In genomic region chr10:25371915-25372371, GRCm38 (mm10) we compare ENCODE assay signal across 8 mouse cellular contexts. TPM values are rescaled to one million over a fixed set of nuclear protein-coding genes. Genes with fewer than 3 reads are reported as not detected.
DNase-seq lines count a peak whose midpoint lies in the region; ATAC-seq and TF ChIP-seq lines count a peak whose summit lies in the region.

No protein-coding gene starts in this region.

- no peak overlapping the region for H3K4me2 ChIP-seq in forebrain, postnatal 0 days (ENCODE audit: low read depth)
- H3K4me2 ChIP-seq in lung, embryonic 14.5 days = peak overlapping the region; percentile 36
- peak overlapping the region; percentile 12; the same call in 1 of the 2 replicates for H3K4me2 ChIP-seq in forebrain, embryonic 15.5 days (replicated peaks)
- peak overlapping the region; percentile 4; the same call in 1 of the 2 replicates for H3K4me2 ChIP-seq in neural tube, embryonic 15.5 days

- no peaks in the 10 kb centered on the region for H3K9me3 ChIP-seq in forebrain, embryonic 10.5 days
- no peaks in the 10 kb centered on the region for H3K9me3 ChIP-seq in forebrain, postnatal 0 days (ENCODE audit: low read length)
- H3K9me3 ChIP-seq in lung, embryonic 14.5 days (ENCODE audit: low read depth, low read length) = no peaks in the 10 kb centered on the region
- H3K9me3 ChIP-seq in forebrain, embryonic 15.5 days = no peaks in the 10 kb centered on the region
- H3K9me3 ChIP-seq in neural tube, embryonic 15.5 days (replicated peaks) = no peaks in the 10 kb centered on the region

- DNase-seq in forebrain, embryonic 10.5 days (ENCODE audit: extremely low spot score, low spot score) = no peak
- no peak for DNase-seq in forebrain, postnatal 0 days
- DNase-seq in lung, embryonic 14.5 days = peak; percentile 68
- DNase-seq in lung, postnatal 4 days = no peak
- DNase-seq in cerebellum, adult 9-11 months = no peak
- DNase-seq in kidney, adult 2 months = no peak

- ATAC-seq in forebrain, postnatal 0 days = no peak
- ATAC-seq in lung, embryonic 14.5 days (ENCODE audit: insufficient read depth) = peak; percentile 54; the same call in 1 of the 2 replicates
- ATAC-seq in forebrain, embryonic 15.5 days (replicated peaks) = peak; percentile 59
- 0 out of 2 replicates have a peak, but pooled peaks have one; percentile 34 for ATAC-seq in neural tube, embryonic 15.5 days (ENCODE audit: low FRiP score)

- no peak for TF ChIP-seq POLR2A in kidney, adult 2 months (IDR thresholded peaks at IDR 0.05; ENCODE audit: low read depth, low read length)

- H3K27me3 ChIP-seq in forebrain, embryonic 10.5 days (ENCODE audit: poor library complexity, severe bottlenecking) = no peaks in the 10 kb centered on the region
- no peaks in the 10 kb centered on the region for H3K27me3 ChIP-seq in forebrain, postnatal 0 days (ENCODE audit: insufficient read depth, low read length)
- H3K27me3 ChIP-seq in lung, embryonic 14.5 days (ENCODE audit: insufficient read depth, low read length) = no peaks in the 10 kb centered on the region
- H3K27me3 ChIP-seq in forebrain, embryonic 15.5 days = no peaks in the 10 kb centered on the region
- no peaks in the 10 kb centered on the region for H3K27me3 ChIP-seq in neural tube, embryonic 15.5 days (replicated peaks)
- no peaks in the 10 kb centered on the region for H3K27me3 ChIP-seq in kidney, adult 2 months (replicated peaks; ENCODE audit: control insufficient read depth, insufficient read depth, low read length)

- 38% methylated on average over 3 of the region's 3 CpGs for WGBS in forebrain, embryonic 10.5 days
- WGBS in forebrain, postnatal 0 days = 8% methylated on average over 3 of the region's 3 CpGs
- WGBS in lung, embryonic 14.5 days = 7% methylated on average over 3 of the region's 3 CpGs
- 6% methylated on average over 3 of the region's 3 CpGs for WGBS in forebrain, embryonic 15.5 days
- WGBS in neural tube, embryonic 15.5 days = 11% methylated on average over 3 of the region's 3 CpGs
- WGBS in kidney, adult 2 months = 36% methylated on average over 3 of the region's 3 CpGs

- no peak for TF ChIP-seq CTCF in forebrain, postnatal 0 days (IDR thresholded peaks at IDR 0.05; ENCODE audit: low read depth)
- TF ChIP-seq CTCF in lung, embryonic 14.5 days (IDR thresholded peaks at IDR 0.05; ENCODE audit: low read depth) = no peak
- TF ChIP-seq CTCF in kidney, adult 2 months (conservative IDR thresholded peaks at IDR 0.05; ENCODE audit: insufficient read depth, insufficient read length, low read depth, low read length) = no peak

- H3K36me3 ChIP-seq in forebrain, embryonic 10.5 days (replicated peaks) = no peaks in the 10 kb centered on the region
- H3K36me3 ChIP-seq in forebrain, postnatal 0 days (ENCODE audit: insufficient read depth) = no peaks in the 10 kb centered on the region
- H3K36me3 ChIP-seq in lung, embryonic 14.5 days (ENCODE audit: insufficient read depth) = no peaks in the 10 kb centered on the region
- no peaks in the 10 kb centered on the region for H3K36me3 ChIP-seq in forebrain, embryonic 15.5 days
- no peaks in the 10 kb centered on the region for H3K36me3 ChIP-seq in neural tube, embryonic 15.5 days
- H3K36me3 ChIP-seq in kidney, adult 2 months (ENCODE audit: control insufficient read depth, insufficient read depth, low read length) = no peaks in the 10 kb centered on the region

- H3K4me1 ChIP-seq in forebrain, embryonic 10.5 days = peaks cover 51% of the 10 kb centered on the region
- no peaks in the 10 kb centered on the region for H3K4me1 ChIP-seq in forebrain, postnatal 0 days (ENCODE audit: insufficient read depth)
- H3K4me1 ChIP-seq in lung, embryonic 14.5 days (ENCODE audit: insufficient read depth) = peaks cover 27% of the 10 kb centered on the region
- H3K4me1 ChIP-seq in forebrain, embryonic 15.5 days = peaks cover 28% of the 10 kb centered on the region
- H3K4me1 ChIP-seq in neural tube, embryonic 15.5 days = peaks cover 15% of the 10 kb centered on the region
- 0 out of 2 replicates have a peak, but pooled peaks cover 3% of the 10 kb centered on the region for H3K4me1 ChIP-seq in kidney, adult 2 months (ENCODE audit: control insufficient read depth, insufficient read depth, low read length)

- H3K4me3 ChIP-seq in forebrain, embryonic 10.5 days = no peak overlapping the region
- no peak overlapping the region for H3K4me3 ChIP-seq in forebrain, postnatal 0 days (ENCODE audit: low read depth, low read length)
- H3K4me3 ChIP-seq in lung, embryonic 14.5 days (ENCODE audit: low read depth, low read length) = no peak overlapping the region
- no peak overlapping the region for H3K4me3 ChIP-seq in forebrain, embryonic 15.5 days
- H3K4me3 ChIP-seq in neural tube, embryonic 15.5 days (replicated peaks) = no peak overlapping the region
- H3K4me3 ChIP-seq in kidney, adult 2 months (ENCODE audit: insufficient read depth, low read depth, low read length) = no peak overlapping the region

- H3K27ac ChIP-seq in forebrain, embryonic 10.5 days = peak overlapping the region; percentile 37; the same call in 1 of the 2 replicates
- H3K27ac ChIP-seq in forebrain, postnatal 0 days (ENCODE audit: low read depth, low read length) = no peak overlapping the region
- peak overlapping the region; percentile 70 for H3K27ac ChIP-seq in lung, embryonic 14.5 days (ENCODE audit: low read depth)
- H3K27ac ChIP-seq in forebrain, embryonic 15.5 days (replicated peaks) = 0 out of 2 replicates have a peak overlapping the region, but pooled peaks have one; percentile 9
- H3K27ac ChIP-seq in neural tube, embryonic 15.5 days (replicated peaks) = no peak overlapping the region
- H3K27ac ChIP-seq in kidney, adult 2 months (ENCODE audit: insufficient read depth, low read depth, low read length) = no peak overlapping the region

- H3K9ac ChIP-seq in forebrain, postnatal 0 days = no peak overlapping the region
- no peak overlapping the region for H3K9ac ChIP-seq in lung, embryonic 14.5 days
- H3K9ac ChIP-seq in forebrain, embryonic 15.5 days (replicated peaks) = no peak overlapping the region
- no peak overlapping the region for H3K9ac ChIP-seq in neural tube, embryonic 15.5 days (replicated peaks)

RNA-seq across cellular contexts. Expression of gene Epb41l2, which starts 12.3 kb away (rescaled TPM):
- polyA plus RNA-seq in forebrain, embryonic 10.5 days (2016; fragmentation: Nextera tagmentation; extraction: Ambion mirVana) = 42.7 and 43.0 TPM in 2 replicates
- 40.3 and 49.4 TPM in 2 replicates for total RNA-seq in forebrain, postnatal 0 days (2014; rRNA removed)
- 13.2 and 19.3 TPM in 2 replicates for polyA plus RNA-seq in forebrain, postnatal 0 days (2015; fragmentation: Nextera tagmentation; extraction: Ambion mirVana)
- 104 and 105 TPM in 2 replicates for polyA plus RNA-seq in lung, embryonic 14.5 days (2014; fragmentation: Nextera tagmentation; extraction: Ambion mirVana)
- polyA plus RNA-seq in forebrain, embryonic 15.5 days (2015; fragmentation: Nextera tagmentation; extraction: Ambion mirVana) = 20.7 and 21.8 TPM in 2 replicates
- 27.7 and 36.7 TPM in 2 replicates for polyA plus RNA-seq in neural tube, embryonic 15.5 days (2015; fragmentation: Nextera tagmentation; extraction: Ambion mirVana)
- 22.9 and 28.8 TPM in 2 replicates for polyA plus RNA-seq in kidney, adult 2 months (2012; rRNA removed)

Comparison
In these comparisons a context has a peak if more than half of its experiments do, and no peak if none do; other contexts are left out.
1. H3K27ac ChIP-seq: peak in forebrain, embryonic 10.5 days (single experiment), lung, embryonic 14.5 days (single experiment) and forebrain, embryonic 15.5 days (single experiment); none in forebrain, postnatal 0 days (single experiment), neural tube, embryonic 15.5 days (single experiment) and kidney, adult 2 months (single experiment).